Mouse (Mus musculus) kidney, embryonic 16.5 days (tissue): ENCODE data around the gene Triap1. TPM values are rescaled to one million over a fixed set of nuclear protein-coding genes. Genes with fewer than 3 reads are reported as not detected.
A peak's percentile ranks its signal among the peaks of the same experiment; 100 is the strongest.
"Not testable (repeated sequence)": the region's sequence is repeated elsewhere in the genome, so short reads cannot be mapped to it uniquely, and the experiment has no call there.

ENCODE experiments used
- ATAC-seq: fragments of 200-750 bp; cut with Nextera tagmentation; 2 replicates; pipeline ENCODE4 v1.8.0; 2017; ENCODE audit warnings: moderate TSS enrichment; ENCODE audit not compliant: low FRiP score, low TSS enrichment
- H3K27ac ChIP-seq: fragments of 300-500 bp; sonication (generic); 2 replicates; pipeline ENCODE4 v1.5.1; 2014; ENCODE audit warnings: low read length
- H3K27me3 ChIP-seq: fragments of 300-500 bp; sonication (generic); 2 replicates; pipeline ENCODE4 v1.6.1; 2014; ENCODE audit warnings: low read length, control low read depth, mixed read lengths; ENCODE audit not compliant: insufficient read depth
- H3K36me3 ChIP-seq: fragments of 300-500 bp; sonication (generic); 2 replicates; pipeline ENCODE4 v1.6.1; 2014; ENCODE audit warnings: low read length, control low read depth, mixed read lengths; ENCODE audit not compliant: insufficient read depth
- H3K4me1 ChIP-seq: fragments of 300-500 bp; sonication (generic); 2 replicates; pipeline ENCODE4 v1.6.1; 2014; ENCODE audit warnings: low read length, control low read depth, mixed read lengths; ENCODE audit not compliant: insufficient read depth
- H3K4me2 ChIP-seq: fragments of 300-500 bp; sonication (generic); replicated peaks from 2 replicates; pipeline ENCODE4 v1.6.1; 2014; ENCODE audit warnings: low read depth, low read length
- H3K4me3 ChIP-seq: fragments of 300-500 bp; sonication (generic); 2 replicates; pipeline ENCODE4 v1.5.1; 2014; ENCODE audit warnings: mild to moderate bottlenecking, low read length
- H3K9ac ChIP-seq: fragments of 300-500 bp; sonication (generic); replicated peaks from 2 replicates; pipeline ENCODE4 v1.6.1; 2014; ENCODE audit warnings: low read length
- H3K9me3 ChIP-seq: fragments of 300-500 bp; sonication (generic); 2 replicates; pipeline ENCODE4 v1.6.1; 2016; ENCODE audit warnings: low read length, control low read depth
- WGBS: fragments of 180-500 bp; shearing (Covaris S2); extraction: QIAGEN DNeasy Blood & Tissue Kit; methylation state at CpG from one replicate; pipeline ENCODE4 v1.1.7; 2014; 5-methylcytosine and 5-hydroxymethylcytosine counted together
- polyA plus RNA-seq: library from polyadenylated mRNA; unstranded; fragments of >200 nt; fragmentation: Nextera tagmentation; extraction: Ambion mirVana; gene quantifications from 2 replicates; pipeline ENCODE4 v1.2.1, GENCODE M21; 2015

Triap1 gene
- polyA plus RNA-seq = 56.3 and 58.5 TPM in 2 replicates

- no peaks in the 10 kb centered on the region for H3K9me3 ChIP-seq
- ATAC-seq = peak; percentile 91
- no peaks in the 10 kb centered on the region for H3K27me3 ChIP-seq
- peak within 1 kb of the TSS; percentile 88 for H3K27ac ChIP-seq
- peak within 1 kb of the TSS; percentile 77 for H3K4me2 ChIP-seq
- H3K4me3 ChIP-seq = peak within 1 kb of the TSS; percentile 93
- peaks cover 41% of the 10 kb centered on the region for H3K36me3 ChIP-seq
- WGBS = under 1% methylated on average over 62 of the region's 62 CpGs
- H3K9ac ChIP-seq = peak within 1 kb of the TSS; percentile 91
- H3K4me1 ChIP-seq = peaks cover 13% of the 10 kb centered on the region
Measured at GRCm38 (mm10) chr5:115340577-115341313, at the start of gene Triap1, which contains the start of gene Gatc. Gene Triap1, plus strand, starts transcription at chr5:115341225. Gene Gatc, minus strand, starts transcription at chr5:115341178.

GRCm38 (mm10) chr5:115294173-115294572, 46.9 kb upstream of the Triap1 start:
- peaks cover 15% of the 10 kb centered on the region for H3K4me1 ChIP-seq
- H3K9ac ChIP-seq = no peak overlapping the region
- H3K27ac ChIP-seq = no peak overlapping the region
- H3K9me3 ChIP-seq = no peaks in the 10 kb centered on the region
- no peak overlapping the region for H3K4me3 ChIP-seq
- no peaks in the 10 kb centered on the region for H3K27me3 ChIP-seq
- 89% methylated on average over 8 of the region's 8 CpGs for WGBS
- H3K36me3 ChIP-seq = peaks cover 46% of the 10 kb centered on the region
- no peak for ATAC-seq
- no peak overlapping the region for H3K4me2 ChIP-seq

GRCm38 (mm10) chr5:115296347-115296746, 44.7 kb upstream of the Triap1 start:
- no peak for ATAC-seq

GRCm38 (mm10) chr5:115300035-115300744, 40.8 kb upstream of the Triap1 start:
- H3K9ac ChIP-seq = peak overlapping the region; percentile 92
- H3K4me1 ChIP-seq = peaks cover 24% of the 10 kb centered on the region
- H3K36me3 ChIP-seq = peaks cover 33% of the 10 kb centered on the region
- peak overlapping the region; percentile 96 for H3K27ac ChIP-seq
- H3K4me2 ChIP-seq = peak overlapping the region; percentile 63
- H3K27me3 ChIP-seq = no peaks in the 10 kb centered on the region
- H3K4me3 ChIP-seq = peak overlapping the region; percentile 94
- WGBS = under 1% methylated on average over 46 of the region's 46 CpGs
- peak; percentile 7; the same call in 1 of the 2 replicates for ATAC-seq
- H3K9me3 ChIP-seq = no peaks in the 10 kb centered on the region

More at GRCm38 (mm10) chr5:115296347-115296746, 44.7 kb upstream of the Triap1 start:
- no peak overlapping the region for H3K9ac ChIP-seq
- H3K4me2 ChIP-seq = no peak overlapping the region
- H3K27me3 ChIP-seq = no peaks in the 10 kb centered on the region
- H3K4me3 ChIP-seq = no peak overlapping the region
- WGBS = 82% methylated on average over 10 of the region's 10 CpGs
- H3K27ac ChIP-seq = peak overlapping the region; percentile 47; the same call in 1 of the 2 replicates
- peaks cover 37% of the 10 kb centered on the region for H3K36me3 ChIP-seq
- H3K4me1 ChIP-seq = peaks cover 18% of the 10 kb centered on the region
- no peaks in the 10 kb centered on the region for H3K9me3 ChIP-seq

GRCm38 (mm10) chr5:115300792-115301614, 40.0 kb upstream of the Triap1 start, which contains the start of gene Dynll1:
Gene Dynll1, minus strand, starts transcription at chr5:115300999.
- Histone ChIP-seq H3K4me2 (peak within 1 kb of the TSS; percentile 63), H3K27ac (peak within 1 kb of the TSS; percentile 96), H3K4me1 (peaks cover 24% of the 10 kb centered on the region), H3K27me3 (no peaks in the 10 kb centered on the region), H3K4me3 (peak within 1 kb of the TSS; percentile 94), H3K9me3 (no peaks in the 10 kb centered on the region), H3K36me3 (peaks cover 30% of the 10 kb centered on the region), H3K9ac (peak within 1 kb of the TSS; percentile 92)
- under 1% methylated on average over 65 of the region's 66 CpGs for WGBS
- ATAC-seq = peak; percentile 98

GRCm38 (mm10) chr5:115301615-115302014, 39.4 kb upstream of the Triap1 start:
- H3K27me3 ChIP-seq = no peaks in the 10 kb centered on the region
- peak overlapping the region; percentile 74 for H3K27ac ChIP-seq
- peak overlapping the region; percentile 70 for H3K9ac ChIP-seq
- peak overlapping the region; percentile 94 for H3K4me3 ChIP-seq
- 17% methylated on average over 13 of the region's 13 CpGs for WGBS
- H3K4me2 ChIP-seq = peak overlapping the region; percentile 62
- peaks cover 24% of the 10 kb centered on the region for H3K4me1 ChIP-seq
- 0 out of 2 replicates have a peak, but pooled peaks have one; percentile 0 for ATAC-seq
- no peaks in the 10 kb centered on the region for H3K9me3 ChIP-seq
- H3K36me3 ChIP-seq = peaks cover 24% of the 10 kb centered on the region

- H3K9ac ChIP-seq, H3K4me3 ChIP-seq, H3K4me2 ChIP-seq, H3K9me3 ChIP-seq, H3K27me3 ChIP-seq, H3K27ac ChIP-seq, ATAC-seq: not testable (repeated sequence)
- WGBS = 67% methylated on average over 3 of the region's 7 CpGs
- Histone ChIP-seq H3K4me1 (peaks cover 24% of the 10 kb centered on the region), H3K36me3 (peaks cover 18% of the 10 kb centered on the region)
Measured at GRCm38 (mm10) chr5:115302190-115302589, 38.8 kb upstream of the Triap1 start.

- no peaks in the 10 kb centered on the region for H3K27me3 ChIP-seq
- peaks cover 20% of the 10 kb centered on the region for H3K4me1 ChIP-seq
- no peak overlapping the region for H3K4me3 ChIP-seq
- H3K4me2 ChIP-seq = no peak overlapping the region
- no peak overlapping the region for H3K27ac ChIP-seq
- WGBS = 84% methylated on average over 4 of the region's 4 CpGs
- no peaks in the 10 kb centered on the region for H3K36me3 ChIP-seq
- ATAC-seq = no peak
- no peaks in the 10 kb centered on the region for H3K9me3 ChIP-seq
- no peak overlapping the region for H3K9ac ChIP-seq
Measured at GRCm38 (mm10) chr5:115312354-115312753, 28.7 kb upstream of the Triap1 start.
